Mouse (Mus musculus) limb, embryonic 14.5 days (tissue): ENCODE data around the gene Tomm7. TPM values are rescaled to one million over a fixed set of nuclear protein-coding genes. Genes with fewer than 3 reads are reported as not detected.

ENCODE experiments used
- ATAC-seq: fragments of 200-750 bp; cut with Nextera tagmentation; 2 replicates; pipeline ENCODE4 v1.8.0; 2017; ENCODE audit warnings: low read depth, moderate number of reproducible peaks, moderate TSS enrichment; ENCODE audit not compliant: low FRiP score
- DNase-seq: peaks from one replicate; pipeline ENCODE4 v3.0.0-alpha.2; 2015; ENCODE audit warnings: low spot score
- H3K27ac ChIP-seq: fragments of 300-500 bp; sonication (generic); replicated peaks from 2 replicates; pipeline ENCODE4 v1.5.1; 2014; ENCODE audit warnings: low read depth, mild to moderate bottlenecking, low read length, moderate library complexity, mixed read lengths
- H3K27me3 ChIP-seq: fragments of 300-500 bp; sonication (generic); 2 replicates; pipeline ENCODE4 v1.6.1; 2014; ENCODE audit warnings: low read length, mixed read lengths; ENCODE audit not compliant: control insufficient read depth, insufficient read depth
- H3K36me3 ChIP-seq: fragments of 300-500 bp; sonication (generic); 2 replicates; pipeline ENCODE4 v1.6.1; 2014; ENCODE audit warnings: mild to moderate bottlenecking, low read length, moderate library complexity, mixed read lengths; ENCODE audit not compliant: control insufficient read depth, insufficient read depth
- H3K4me1 ChIP-seq: fragments of 300-500 bp; sonication (generic); 2 replicates; pipeline ENCODE4 v1.6.1; 2014; ENCODE audit warnings: antibody characterized with exemption, low read length, mixed read lengths; ENCODE audit not compliant: control insufficient read depth, insufficient read depth
- H3K4me2 ChIP-seq: fragments of 300-500 bp; sonication (generic); replicated peaks from 2 replicates; pipeline ENCODE4 v1.6.1; 2014; ENCODE audit warnings: low read depth, mild to moderate bottlenecking, low read length, moderate library complexity; ENCODE audit not compliant: severe bottlenecking
- H3K4me3 ChIP-seq: fragments of 300-500 bp; sonication (generic); replicated peaks from 2 replicates; pipeline ENCODE4 v1.5.1; 2014; ENCODE audit warnings: low read length
- H3K9ac ChIP-seq: fragments of 300-500 bp; sonication (generic); 2 replicates; pipeline ENCODE4 v1.6.1; 2014; ENCODE audit warnings: mild to moderate bottlenecking, low read depth, low read length, moderate library complexity; ENCODE audit not compliant: severe bottlenecking
- H3K9me3 ChIP-seq: fragments of 300-500 bp; sonication (generic); 2 replicates; pipeline ENCODE4 v1.6.1; 2016; ENCODE audit warnings: low read length; ENCODE audit not compliant: control insufficient read depth
- POLR2A ChIP-seq: fragments of 200-500 bp; IDR thresholded peaks from 2 replicates; pipeline ENCODE4 v1.8.0; 2012; ENCODE audit warnings: inconsistent platforms, mild to moderate bottlenecking, moderate library complexity, borderline replicate concordance; ENCODE audit not compliant: insufficient read depth, insufficient read length; ENCODE audit errors: extremely low read depth
- WGBS: fragments of 180-500 bp; shearing (Covaris S2); extraction: QIAGEN DNeasy Blood & Tissue Kit; methylation state at CpG from one replicate; pipeline ENCODE4 v1.1.7; 2014; 5-methylcytosine and 5-hydroxymethylcytosine counted together
- polyA plus RNA-seq, 2 experiments: library from polyadenylated mRNA; depleted of rRNA in 1 of 2; stranded (reverse) in 1 of 2; unstranded in 1 of 2; fragments of >200 nt; fragmentation: Nextera tagmentation in 1 of 2; extraction: Ambion mirVana in 1 of 2; gene quantifications; 2 replicates each; pipeline versions ENCODE4 v1.2.1 to v1.2.3; 2012 to 2014

Tomm7 gene
- polyA plus RNA-seq, 2 experiments, result 86.3 to 113 TPM

GRCm38 (mm10) chr5:23814841-23815240, 29.1 kb downstream of the Tomm7 start:
- peaks cover 87% of the 10 kb centered on the region for H3K36me3 ChIP-seq
- no peak overlapping the region for H3K4me3 ChIP-seq
- WGBS, result 88% methylated on average over 5 of the region's 5 CpGs
- TF ChIP-seq POLR2A, result no peak
- no peaks in the 10 kb centered on the region for H3K9me3 ChIP-seq
- H3K27ac ChIP-seq, result no peak overlapping the region
- H3K27me3 ChIP-seq, result no peaks in the 10 kb centered on the region
- DNase-seq, result no peak
- no peak for ATAC-seq
- no peak overlapping the region for H3K9ac ChIP-seq
- no peaks in the 10 kb centered on the region for H3K4me1 ChIP-seq
- H3K4me2 ChIP-seq, result no peak overlapping the region

- WGBS, result 87% methylated on average over 2 of the region's 2 CpGs
- no peak for TF ChIP-seq POLR2A
Observed at GRCm38 (mm10) chr5:23792726-23793125, 51.2 kb downstream of the Tomm7 start.

GRCm38 (mm10) chr5:23789078-23789612, 54.8 kb downstream of the Tomm7 start:
- no peaks in the 10 kb centered on the region for H3K9me3 ChIP-seq
- 76% methylated on average over 4 of the region's 4 CpGs for WGBS
- H3K4me2 ChIP-seq, result no peak overlapping the region
- peaks cover 36% of the 10 kb centered on the region for H3K36me3 ChIP-seq
- no peak overlapping the region for H3K9ac ChIP-seq
- H3K27ac ChIP-seq, result no peak overlapping the region
- DNase-seq (no peak), ATAC-seq (no peak)
- TF ChIP-seq POLR2A, result no peak
- no peak overlapping the region for H3K4me3 ChIP-seq
- peaks cover 8% of the 10 kb centered on the region; the same call in 1 of the 2 replicates for H3K4me1 ChIP-seq
- no peaks in the 10 kb centered on the region for H3K27me3 ChIP-seq

More at GRCm38 (mm10) chr5:23792726-23793125, 51.2 kb downstream of the Tomm7 start:
- Histone ChIP-seq H3K27me3 (no peaks in the 10 kb centered on the region), H3K9me3 (no peaks in the 10 kb centered on the region), H3K4me3 (no peak overlapping the region), H3K27ac (no peak overlapping the region), H3K4me1 (peaks cover 4% of the 10 kb centered on the region; the same call in 1 of the 2 replicates), H3K36me3 (peaks cover 64% of the 10 kb centered on the region), H3K9ac (no peak overlapping the region), H3K4me2 (no peak overlapping the region)
- DNase-seq, result no peak
- ATAC-seq, result no peak

Other genes starting within 250 kb of the Tomm7 start
- 39.9 and 44.1 TPM in 2 replicates for gene Srpk2, start 159.5 kb downstream of the Tomm7 start, polyA plus RNA-seq (2012; rRNA removed)
- 60.8 and 70.8 TPM in 2 replicates for gene Srpk2, start 159.5 kb downstream of the Tomm7 start, polyA plus RNA-seq (2014; fragmentation: Nextera tagmentation; extraction: Ambion mirVana)
- gene Pus7, start 60.5 kb downstream of the Tomm7 start, polyA plus RNA-seq (2012; rRNA removed), result 24.0 and 28.7 TPM in 2 replicates
- 26.3 and 27.0 TPM in 2 replicates for gene Pus7, start 60.5 kb downstream of the Tomm7 start, polyA plus RNA-seq (2014; fragmentation: Nextera tagmentation; extraction: Ambion mirVana)
- gene Rint1, start 56.5 kb downstream of the Tomm7 start, polyA plus RNA-seq (2012; rRNA removed), result 31.9 and 35.8 TPM in 2 replicates
- 32.1 and 38.1 TPM in 2 replicates for gene Rint1, start 56.5 kb downstream of the Tomm7 start, polyA plus RNA-seq (2014; fragmentation: Nextera tagmentation; extraction: Ambion mirVana)
- gene Fam126a, start 186.5 kb upstream of the Tomm7 start, polyA plus RNA-seq (2012; rRNA removed), result 22.4 and 23.4 TPM in 2 replicates
- gene Fam126a, start 186.5 kb upstream of the Tomm7 start, polyA plus RNA-seq (2014; fragmentation: Nextera tagmentation; extraction: Ambion mirVana), result 38.5 and 49.1 TPM in 2 replicates